Mouse (Mus musculus) spleen, adult 2 months (tissue): Measurements from ENCODE around the gene Ptges. TPM values are rescaled to one million over a fixed set of nuclear protein-coding genes. Genes with fewer than 3 reads are reported as not detected.

Experiments
- DNase-seq, 2 experiments: peaks; one replicate each; pipeline versions ENCODE4 v3.0.0 to v3.0.0-alpha.2; 2012 to 2021; ENCODE audit warnings: low spot score in 2 of 2, low read depth in 1 of 2
- H3K27ac ChIP-seq: fragments of 200-500 bp; 2 replicates; pipeline ENCODE4 v1.5.1; 2012; ENCODE audit warnings: low read length, inconsistent platforms; ENCODE audit not compliant: insufficient read depth
- H3K27me3 ChIP-seq: fragments of 200-500 bp; 2 replicates; pipeline ENCODE4 v1.6.1; 2012; ENCODE audit warnings: mild to moderate bottlenecking, moderate library complexity, low read length, inconsistent platforms; ENCODE audit not compliant: control insufficient read depth, insufficient read depth
- H3K36me3 ChIP-seq: fragments of 200-500 bp; 2 replicates; pipeline ENCODE4 v1.6.1; 2012; ENCODE audit warnings: mild to moderate bottlenecking, low read length, inconsistent platforms; ENCODE audit not compliant: control insufficient read depth, insufficient read depth
- H3K4me1 ChIP-seq: fragments of 200-500 bp; 2 replicates; pipeline ENCODE4 v1.6.1; 2011; ENCODE audit warnings: inconsistent platforms; ENCODE audit not compliant: control insufficient read depth, insufficient read depth, insufficient read length
- H3K4me3 ChIP-seq: fragments of 200-500 bp; 2 replicates; pipeline ENCODE4 v1.5.1; 2011; ENCODE audit warnings: mild to moderate bottlenecking, inconsistent platforms; ENCODE audit not compliant: insufficient read depth, insufficient read length; ENCODE audit errors: extremely low read depth
- CTCF ChIP-seq: fragments of 200-500 bp; IDR thresholded peaks from 2 replicates; pipeline ENCODE4 v1.5.1; 2011; ENCODE audit warnings: mild to moderate bottlenecking, inconsistent platforms; ENCODE audit not compliant: insufficient read depth, insufficient read length, insufficient replicate concordance; ENCODE audit errors: extremely low read depth
- POLR2A ChIP-seq: fragments of 200-500 bp; IDR thresholded peaks from 2 replicates; pipeline ENCODE4 v1.6.1; 2011; ENCODE audit warnings: low read depth, low read length, inconsistent platforms
- WGBS: fragments of 180-500 bp; shearing (Covaris S2); methylation state at CpG from one replicate; pipeline ENCODE4 v1.1.7; 2018; 5-methylcytosine and 5-hydroxymethylcytosine counted together
- polyA plus RNA-seq: library from polyadenylated mRNA; depleted of rRNA; stranded (reverse); fragments of >200 nt; gene quantifications from 2 replicates; pipeline ENCODE4 v1.2.3, GENCODE M21; 2012

The Ptges gene
- polyA plus RNA-seq, 1 experiment = 14.3 TPM

GRCm38 (mm10) chr2:30928893-30929482 lies 675 bp downstream of the Ptges start:
- H3K4me1 ChIP-seq = no peaks in the 10 kb centered on the region; the same call in 1 of the 2 replicates
- H3K27ac ChIP-seq = no peak overlapping the region
- 35% methylated on average over 12 of the region's 12 CpGs for WGBS
- DNase-seq = no peak
- TF ChIP-seq CTCF (no peak), POLR2A (no peak)
- H3K36me3 ChIP-seq = no peaks in the 10 kb centered on the region
- peak overlapping the region; percentile 36; the same call in 1 of the 2 replicates for H3K4me3 ChIP-seq
- H3K27me3 ChIP-seq = no peaks in the 10 kb centered on the region

GRCm38 (mm10) chr2:30927844-30928628 lies 1.6 kb downstream of the Ptges start:
- WGBS = 28% methylated on average over 14 of the region's 14 CpGs
- Histone ChIP-seq H3K4me1 (no peaks in the 10 kb centered on the region; the same call in 1 of the 2 replicates), H3K27me3 (no peaks in the 10 kb centered on the region), H3K36me3 (no peaks in the 10 kb centered on the region), H3K27ac (no peak overlapping the region), H3K4me3 (no peak overlapping the region)
- peak; percentile 51 to 72 for DNase-seq
- TF ChIP-seq POLR2A (no peak), CTCF (peak; percentile 81; the same call in 1 of the 2 replicates)

- H3K4me3 ChIP-seq = no peak overlapping the region
- WGBS = 48% methylated on average over 9 of the region's 9 CpGs
- no peak for DNase-seq
- no peaks in the 10 kb centered on the region for H3K27me3 ChIP-seq
- no peak overlapping the region for H3K27ac ChIP-seq
- H3K36me3 ChIP-seq = no peaks in the 10 kb centered on the region
- no peaks in the 10 kb centered on the region; the same call in 1 of the 2 replicates for H3K4me1 ChIP-seq
- TF ChIP-seq CTCF (no peak), POLR2A (no peak)
These were observed 2.4 kb downstream of the Ptges start for GRCm38 (mm10) chr2:30927151-30927781.

- no peak overlapping the region for H3K27ac ChIP-seq
- 85% methylated on average over 4 of the region's 4 CpGs for WGBS
- no peak overlapping the region for H3K4me3 ChIP-seq
- TF ChIP-seq CTCF = no peak
- no peak for TF ChIP-seq POLR2A
- no peaks in the 10 kb centered on the region for H3K36me3 ChIP-seq
- no peaks in the 10 kb centered on the region; the same call in 1 of the 2 replicates for H3K4me1 ChIP-seq
- no peaks in the 10 kb centered on the region for H3K27me3 ChIP-seq
- DNase-seq = no peak
These were observed 3.3 kb downstream of the Ptges start for GRCm38 (mm10) chr2:30926381-30926780.

- no peaks in the 10 kb centered on the region for H3K36me3 ChIP-seq
- H3K27ac ChIP-seq = no peak overlapping the region
- WGBS = 85% methylated on average over 4 of the region's 4 CpGs
- no peaks in the 10 kb centered on the region; the same call in 1 of the 2 replicates for H3K4me1 ChIP-seq
- H3K27me3 ChIP-seq = no peaks in the 10 kb centered on the region
- no peak for DNase-seq
- TF ChIP-seq CTCF (no peak), POLR2A (no peak)
- no peak overlapping the region for H3K4me3 ChIP-seq
These were observed 4.5 kb downstream of the Ptges start for GRCm38 (mm10) chr2:30925181-30925580.

GRCm38 (mm10) chr2:30923099-30923498 lies 6.6 kb downstream of the Ptges start:
- Histone ChIP-seq H3K4me3 (no peak overlapping the region), H3K27me3 (no peaks in the 10 kb centered on the region), H3K4me1 (no peaks in the 10 kb centered on the region), H3K36me3 (no peaks in the 10 kb centered on the region), H3K27ac (no peak overlapping the region)
- WGBS = 80% methylated on average over 3 of the region's 3 CpGs
- no peak for TF ChIP-seq CTCF
- no peak for TF ChIP-seq POLR2A
- no peak for DNase-seq

- Histone ChIP-seq H3K36me3 (no peaks in the 10 kb centered on the region), H3K27ac (no peak overlapping the region), H3K27me3 (no peaks in the 10 kb centered on the region), H3K4me3 (no peak overlapping the region), H3K4me1 (no peaks in the 10 kb centered on the region)
- no peak for DNase-seq
- no peak for TF ChIP-seq CTCF
- TF ChIP-seq POLR2A = no peak
- WGBS = 68% methylated on average over 7 of the region's 7 CpGs
These were observed 9.4 kb downstream of the Ptges start for GRCm38 (mm10) chr2:30920216-30920615.
